Mouse (Mus musculus) testis, adult 2 months (tissue): ENCODE measurements around the gene Gm45785.

Experiments used
- CTCF ChIP-seq: fragments of 200-500 bp; IDR thresholded peaks from 2 replicates; pipeline ENCODE4 v1.5.1; 2012; ENCODE audit warnings: low read depth, mild to moderate bottlenecking, inconsistent platforms, low read length, moderate library complexity; ENCODE audit not compliant: control insufficient read depth, insufficient read depth, insufficient replicate concordance
- POLR2A ChIP-seq: fragments of 200-500 bp; IDR thresholded peaks from 2 replicates; pipeline ENCODE4 v1.6.1; 2012; ENCODE audit warnings: low read depth, mild to moderate bottlenecking, inconsistent platforms, low read length, moderate library complexity; ENCODE audit not compliant: control insufficient read depth

DNA sequence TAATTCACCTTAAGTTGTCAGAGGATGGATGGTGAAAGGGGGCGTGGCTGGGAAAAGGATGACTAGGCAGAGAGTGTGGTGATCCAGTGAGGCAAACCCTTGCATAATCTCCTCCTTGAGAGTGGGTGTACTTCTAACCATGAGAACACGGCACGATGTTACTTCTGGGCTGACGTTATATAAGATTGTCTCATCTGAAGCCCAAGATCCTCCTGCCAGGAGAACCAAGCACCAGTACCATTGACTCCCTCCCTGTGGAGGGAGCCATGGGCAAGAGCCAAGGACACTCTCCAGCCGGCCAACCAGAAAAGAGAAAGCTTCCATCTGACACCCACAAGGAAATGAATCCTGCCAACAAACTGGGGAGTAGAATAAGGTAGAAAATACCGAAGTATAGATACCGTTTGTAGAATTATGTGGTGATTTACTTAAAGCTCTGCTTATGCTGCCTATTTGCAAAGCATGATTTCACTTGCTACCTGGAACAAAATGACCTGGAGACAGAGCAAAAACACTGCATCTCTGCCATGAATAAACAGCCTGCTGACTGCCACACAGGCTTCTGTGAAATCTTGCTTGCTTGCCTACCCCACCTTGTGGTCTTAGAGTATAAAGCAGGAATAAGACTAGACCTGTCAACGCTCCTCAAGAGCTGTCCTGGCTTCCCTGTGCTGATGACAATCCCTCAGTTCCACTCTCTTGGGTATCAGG is 27.8 kb downstream of the Gm45785 start:
- TF ChIP-seq CTCF (no peak), POLR2A (no peak)
